Mouse (Mus musculus) CH12.LX (cell line): ENCODE measurements around the gene Smim1. TPM values are rescaled to one million over a fixed set of nuclear protein-coding genes. Genes with fewer than 3 reads are reported as not detected.

Experiments
- DNase-seq: peaks from one replicate; pipeline ENCODE4 v3.0.0-alpha.2; 2013; ENCODE audit errors: extremely low read depth
- H3K27ac ChIP-seq: 2 replicates; pipeline ENCODE4 v1.5.1; 2012; ENCODE audit warnings: low read depth, mild to moderate bottlenecking, control low read depth, moderate library complexity; ENCODE audit not compliant: insufficient read depth
- H3K27me3 ChIP-seq: replicated peaks from 2 replicates; pipeline ENCODE3; 2012; ENCODE audit warnings: inconsistent platforms
- H3K36me3 ChIP-seq, 2 experiments: replicated peaks in 1 of 2; 2 replicates each; pipeline versions ENCODE3 to v1.6.1; 2012; ENCODE audit warnings: inconsistent platforms in 1 of 2, low read length in 1 of 2, mild to moderate bottlenecking in 1 of 2, mixed read lengths in 1 of 2, moderate library complexity in 1 of 2; ENCODE audit not compliant: control insufficient read depth in 1 of 2, insufficient read depth in 1 of 2
- H3K4me1 ChIP-seq, 2 experiments: 2 replicates each; pipeline ENCODE4 v1.6.1; 2012; ENCODE audit warnings: inconsistent platforms in 1 of 2, moderate library complexity in 1 of 2; ENCODE audit not compliant: insufficient read depth in 2 of 2, control insufficient read depth in 1 of 2
- H3K4me2 ChIP-seq: 2 replicates; pipeline ENCODE4 v1.6.1; 2012; ENCODE audit warnings: low read depth, mild to moderate bottlenecking, control low read depth; ENCODE audit not compliant: poor library complexity, insufficient read depth, severe bottlenecking
- H3K4me3 ChIP-seq, 3 experiments: fragments of 150-350 bp in 1 of 3; sonication (generic) in 1 of 3; replicated peaks in 1 of 3; 2 replicates each; pipeline versions ENCODE3 to v1.5.1; 2011 to 2012; ENCODE audit warnings: low read depth in 2 of 3, low read length in 2 of 3, mild to moderate bottlenecking in 2 of 3, moderate library complexity in 2 of 3, control low read depth in 1 of 3, improper control_type of control experiment in 1 of 3, inconsistent platforms in 1 of 3, mixed read lengths in 1 of 3; ENCODE audit not compliant: poor library complexity in 1 of 3
- H3K79me2 ChIP-seq: replicated peaks from 2 replicates; pipeline ENCODE4 v1.6.1; 2012; ENCODE audit warnings: mild to moderate bottlenecking, moderate library complexity; ENCODE audit not compliant: control insufficient read depth, poor library complexity, insufficient read depth, severe bottlenecking; ENCODE audit errors: extremely low read depth
- H3K9ac ChIP-seq: 2 replicates; pipeline ENCODE4 v1.6.1; 2012; ENCODE audit warnings: low read depth, mild to moderate bottlenecking, control low read depth, moderate library complexity; ENCODE audit not compliant: insufficient read depth
- H3K9me3 ChIP-seq: replicated peaks from 2 replicates; pipeline ENCODE3; 2012; ENCODE audit warnings: low read length, inconsistent platforms, mixed read lengths
- CHD1 ChIP-seq: IDR thresholded peaks from 2 replicates; pipeline ENCODE4 v1.6.1; 2012; ENCODE audit warnings: low read depth, low read length, improper control_type of control experiment, inconsistent platforms
- CHD2 ChIP-seq: IDR thresholded peaks from 2 replicates; pipeline ENCODE4 v1.6.1; 2011; ENCODE audit warnings: low read length, improper control_type of control experiment
- CTCF ChIP-seq, 2 experiments: IDR thresholded peaks in 1 of 2; conservative IDR thresholded peaks in 1 of 2; 2 replicates each; pipeline ENCODE4 v1.5.1; 2011 to 2012; ENCODE audit warnings: low read depth in 2 of 2, low read length in 2 of 2, improper control_type of control experiment in 1 of 2, inconsistent platforms in 1 of 2, mild to moderate bottlenecking in 1 of 2, moderate library complexity in 1 of 2
- E2F4 ChIP-seq: IDR thresholded peaks from 2 replicates; pipeline ENCODE4 v1.6.1; 2011; ENCODE audit warnings: low read depth, low read length, improper control_type of control experiment; ENCODE audit not compliant: insufficient replicate concordance
- EP300 ChIP-seq: IDR thresholded peaks from 2 replicates; pipeline ENCODE4 v1.6.1; 2011; ENCODE audit warnings: low read length, improper control_type of control experiment
- ETS1 ChIP-seq: conservative IDR thresholded peaks from 2 replicates; pipeline ENCODE4 v1.6.1; 2012; ENCODE audit warnings: low read depth, mild to moderate bottlenecking, inconsistent platforms, low read length, improper control_type of control experiment, moderate library complexity
- HCFC1 ChIP-seq: IDR thresholded peaks from 2 replicates; pipeline ENCODE4 v1.6.1; 2012; ENCODE audit warnings: low read depth, mild to moderate bottlenecking, inconsistent platforms, low read length, improper control_type of control experiment
- KAT2A ChIP-seq: IDR thresholded peaks from 2 replicates; pipeline ENCODE4 v1.6.1; 2012; ENCODE audit warnings: low read length, improper control_type of control experiment, inconsistent platforms; ENCODE audit not compliant: insufficient replicate concordance
- MAFK ChIP-seq: IDR thresholded peaks from 2 replicates; pipeline ENCODE4 v1.6.1; 2011; ENCODE audit warnings: low read length, improper control_type of control experiment; ENCODE audit not compliant: insufficient replicate concordance
- MAX ChIP-seq: IDR thresholded peaks from 2 replicates; pipeline ENCODE4 v1.6.1; 2011; ENCODE audit warnings: low read length, improper control_type of control experiment
- MXI1 ChIP-seq: IDR thresholded peaks from 2 replicates; pipeline ENCODE4 v1.6.1; 2011; ENCODE audit warnings: mild to moderate bottlenecking, low read depth, low read length, improper control_type of control experiment
- MYC ChIP-seq: IDR thresholded peaks from 2 replicates; pipeline ENCODE4 v1.6.1; 2011; ENCODE audit warnings: low read depth, mild to moderate bottlenecking, improper control_type of control experiment, low read length
- NRF1 ChIP-seq: IDR thresholded peaks from 2 replicates; pipeline ENCODE4 v1.6.1; 2014; ENCODE audit warnings: low read depth, mild to moderate bottlenecking, inconsistent platforms, low read length, improper control_type of control experiment, moderate library complexity
- PAX5 ChIP-seq: IDR thresholded peaks from 2 replicates; pipeline ENCODE4 v1.6.1; 2012; ENCODE audit warnings: low read length, inconsistent platforms, mixed read lengths
- POLR2AphosphoS2 ChIP-seq: IDR thresholded peaks from 2 replicates; pipeline ENCODE4 v1.6.1; 2011; ENCODE audit warnings: low read depth, low read length, improper control_type of control experiment
- RAD21 ChIP-seq: IDR thresholded peaks from 2 replicates; pipeline ENCODE4 v1.6.1; 2011; ENCODE audit warnings: low read depth, mild to moderate bottlenecking, low read length, improper control_type of control experiment, moderate library complexity
- RCOR1 ChIP-seq: conservative IDR thresholded peaks from 2 replicates; pipeline ENCODE4 v1.6.1; 2012; ENCODE audit warnings: low read depth, mild to moderate bottlenecking, inconsistent platforms, low read length, improper control_type of control experiment
- SMC3 ChIP-seq: IDR thresholded peaks from 2 replicates; pipeline ENCODE4 v1.6.1; 2011; ENCODE audit warnings: low read depth, low read length, improper control_type of control experiment
- TBP ChIP-seq: conservative IDR thresholded peaks from 2 replicates; pipeline ENCODE4 v1.6.1; 2011; ENCODE audit warnings: low read depth, low read length, improper control_type of control experiment
- UBTF ChIP-seq: IDR thresholded peaks from 2 replicates; pipeline ENCODE4 v1.6.1; 2012; ENCODE audit warnings: low read depth, mild to moderate bottlenecking, inconsistent platforms, low read length, improper control_type of control experiment, moderate library complexity
- USF2 ChIP-seq: conservative IDR thresholded peaks from 2 replicates; pipeline ENCODE4 v1.6.1; 2011; ENCODE audit warnings: low read depth, low read length, improper control_type of control experiment
- ZC3H11A ChIP-seq: IDR thresholded peaks from 2 replicates; pipeline ENCODE4 v1.6.1; 2012; ENCODE audit warnings: low read depth, mild to moderate bottlenecking, inconsistent platforms, low read length, improper control_type of control experiment
- ZMIZ1 ChIP-seq: IDR thresholded peaks from 2 replicates; pipeline ENCODE4 v1.6.1; 2012; ENCODE audit warnings: low read depth, mild to moderate bottlenecking, inconsistent platforms, low read length, improper control_type of control experiment
- dilution Hi-C: fragments of 300-500 bp; cut with MboI; formaldehyde crosslinking; loops from 2 replicates; pipeline ENCODE4 v1.14.3; 2020; ENCODE audit warnings: low sequenced_read_pairs; ENCODE audit not compliant: extremely low pct_unique_long_range_greater_than_20kb, extremely low pct_ligation_motif_present
- in situ Hi-C: fragments of 300-500 bp; cut with MboI; formaldehyde crosslinking; loops from 3 replicates; pipeline ENCODE4 v1.14.3; 2019; ENCODE audit warnings: low sequenced_read_pairs, low pct_ligation_motif_present, low pct_unique_long_range_greater_than_20kb, mixed read lengths
- polyA plus RNA-seq: library from polyadenylated mRNA; unstranded; fragments of >175 nt; gene quantifications from 2 replicates; pipeline ENCODE4 v1.2.1, GENCODE M21; 2012; ENCODE audit warnings: low read depth; ENCODE audit not compliant: insufficient read length
- total RNA-seq, 2 experiments: library from RNA; depleted of rRNA; stranded (reverse); fragments of 300-350 nt in 1 of 2; fragments of >200 nt in 1 of 2; gene quantifications; 2 replicates each; pipeline ENCODE4 v1.2.3; 2012 to 2014

The Smim1 gene
- total and polyA plus RNA-seq, 3 experiments = 0.16 to 2.3 TPM; not detected in 1

DNA sequence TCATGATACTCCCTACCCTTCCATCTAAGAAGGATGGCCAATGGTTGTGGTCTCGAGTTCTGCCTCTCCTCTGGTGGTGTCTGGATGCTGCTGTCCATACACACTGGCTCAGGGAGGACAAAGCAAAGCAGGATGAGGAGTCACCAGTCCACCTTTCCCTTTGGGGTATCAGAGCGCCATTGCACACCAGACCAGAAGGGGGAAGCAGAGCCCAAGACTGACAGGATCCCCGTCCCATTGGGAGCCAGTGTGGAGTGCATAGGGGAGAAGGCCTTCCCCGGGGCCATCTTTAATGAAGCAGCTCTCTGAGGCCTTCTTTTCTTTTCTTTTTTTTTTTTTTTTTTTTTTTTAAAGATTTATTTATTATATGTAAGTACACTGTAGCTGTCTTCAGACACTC is 27.0 kb upstream of the Smim1 start:
- in situ Hi-C loops = no loop called here
- no peak for TF ChIP-seq MYC
- TF ChIP-seq NRF1 = no peak
- no peak for TF ChIP-seq CHD1
- no peak for TF ChIP-seq TBP
- peak in 1 of 2 experiments; percentile 71; a peak in 2 of 4 replicates for TF ChIP-seq CTCF (conservative IDR thresholded peaks at IDR 0.05 in 1 of 2, IDR thresholded peaks at IDR 0.05 in 1 of 2; ENCODE audit: low read depth in 2 of 2, low read length in 2 of 2)
- no peak for TF ChIP-seq PAX5
- TF ChIP-seq E2F4 = no peak
- TF ChIP-seq HCFC1 = no peak
- no peak for TF ChIP-seq ZMIZ1
- TF ChIP-seq MXI1 = no peak
- no peak for TF ChIP-seq KAT2A
- no peak for TF ChIP-seq ETS1
- TF ChIP-seq UBTF = no peak
- TF ChIP-seq ZC3H11A = no peak
- TF ChIP-seq CHD2 = no peak
- TF ChIP-seq USF2 = no peak
- TF ChIP-seq RCOR1 = no peak
- TF ChIP-seq RAD21 = peak; percentile 63
- TF ChIP-seq SMC3 = peak; percentile 55
- no peak for TF ChIP-seq MAFK
- no peak for TF ChIP-seq POLR2AphosphoS2
- dilution Hi-C loops = no loop called here

GRCm38 (mm10) chr4:154051401-154051800 is 25.4 kb upstream of the Smim1 start:
- Histone ChIP-seq H3K27me3 (peaks cover 17% of the 10 kb centered on the region), H3K79me2 (no peaks in the 10 kb centered on the region), H3K36me3 (peaks cover 4 to 9% of the 10 kb centered on the region in 2 experiments), H3K4me1 (no peaks in the 10 kb centered on the region; a peak in 1 of 4 replicates), H3K4me2 (no peak overlapping the region), H3K27ac (no peak overlapping the region), H3K9me3 (no peaks in the 10 kb centered on the region), H3K4me3 (no peak overlapping the region), H3K9ac (no peak overlapping the region)
- dilution Hi-C loops = no loop called here
- in situ Hi-C loops = no loop called here
- TF ChIP-seq EP300 (no peak), MAX (no peak), PAX5 (no peak)
- DNase-seq = no peak

More for the DNA sequence above, 27.0 kb upstream of the Smim1 start:
- Histone ChIP-seq H3K79me2 (no peaks in the 10 kb centered on the region), H3K36me3 (peaks cover 21 to 26% of the 10 kb centered on the region in 2 experiments), H3K4me2 (no peak overlapping the region), H3K9ac (no peak overlapping the region), H3K27me3 (peaks cover 3% of the 10 kb centered on the region), H3K9me3 (no peaks in the 10 kb centered on the region), H3K4me3 (no peak overlapping the region), H3K27ac (no peak overlapping the region), H3K4me1 (no peaks in the 10 kb centered on the region; a peak in 1 of 4 replicates)
- DNase-seq = peak; percentile 39
